Mouse (Mus musculus): ENCODE data around the gene Bet1l. TPM values are rescaled to one million over a fixed set of nuclear protein-coding genes. Genes with fewer than 3 reads are reported as not detected.

Gene Bet1l
- polyA plus RNA-seq, 1 experiment, result 22.5 TPM

GRCm38 (mm10) chr7:140860728-140861127 lies 3.4 kb upstream of the Bet1l start:
- DNase-seq (ENCODE audit: low read depth, low spot score), result no peak
- 77% methylated on average over 5 of the region's 5 CpGs for WGBS

GRCm38 (mm10) chr7:140859997-140860396 lies 2.6 kb upstream of the Bet1l start:
- no peak for DNase-seq (ENCODE audit: low read depth, low spot score)
- WGBS, result 79% methylated on average over 6 of the region's 6 CpGs

- no peak for DNase-seq (ENCODE audit: low read depth, low spot score)
- WGBS, result 93% methylated on average over 8 of the region's 8 CpGs
Measured at GRCm38 (mm10) chr7:140858746-140859145, 1.4 kb upstream of the Bet1l start.

GRCm38 (mm10) chr7:140856785-140857549 lies 410 bp downstream of the Bet1l start, which contains the start of gene Ric8a:
Gene Ric8a (plus strand): TSS chr7:140856957.
- peak; percentile 73 for DNase-seq (ENCODE audit: low read depth, low spot score)
- under 1% methylated on average over 50 of the region's 50 CpGs for WGBS

GRCm38 (mm10) chr7:140855860-140856784 lies 1.3 kb downstream of the Bet1l start, which contains the start of gene Gm45785:
Gene Gm45785 (minus strand): TSS chr7:140856331.
- DNase-seq (ENCODE audit: low read depth, low spot score), result peak; percentile 92

GRCm38 (mm10) chr7:140855181-140855580 lies 2.2 kb downstream of the Bet1l start:
- 55% methylated on average over 9 of the region's 9 CpGs for WGBS
- DNase-seq (ENCODE audit: low read depth, low spot score), result no peak

More at GRCm38 (mm10) chr7:140855860-140856784, 1.3 kb downstream of the Bet1l start, which contains the start of gene Gm45785:
- under 1% methylated on average over 51 of the region's 51 CpGs for WGBS

GRCm38 (mm10) chr7:140854483-140854882 lies 2.9 kb downstream of the Bet1l start:
- 93% methylated on average over 18 of the region's 18 CpGs for WGBS
- no peak for DNase-seq (ENCODE audit: low read depth, low spot score)

GRCm38 (mm10) chr7:140853386-140853785 lies 4.0 kb downstream of the Bet1l start:
- 74% methylated on average over 9 of the region's 9 CpGs for WGBS

GRCm38 (mm10) chr7:140851916-140852315 lies 5.5 kb downstream of the Bet1l start:
- no peak for DNase-seq (ENCODE audit: low read depth, low spot score)

More at GRCm38 (mm10) chr7:140853386-140853785, 4.0 kb downstream of the Bet1l start:
- DNase-seq (ENCODE audit: low read depth, low spot score), result no peak

GRCm38 (mm10) chr7:140848591-140848990 lies 8.8 kb downstream of the Bet1l start:
- DNase-seq (ENCODE audit: low read depth, low spot score), result no peak
- 92% methylated on average over 10 of the region's 10 CpGs for WGBS

More at GRCm38 (mm10) chr7:140851916-140852315, 5.5 kb downstream of the Bet1l start:
- WGBS, result 97% methylated on average over 4 of the region's 4 CpGs

- no peak for DNase-seq (ENCODE audit: low read depth, low spot score)
- 50% methylated on average over 11 of the region's 11 CpGs for WGBS
Measured at GRCm38 (mm10) chr7:140847755-140848580, 9.4 kb downstream of the Bet1l start, which contains the start of gene Odf3. Gene Odf3 (plus strand): TSS chr7:140847805.

- DNase-seq (ENCODE audit: low read depth, low spot score), result no peak
- WGBS, result 82% methylated on average over 10 of the region's 10 CpGs
Measured at GRCm38 (mm10) chr7:140846676-140847075, 10.7 kb downstream of the Bet1l start.

GRCm38 (mm10) chr7:140845683-140846082 lies 11.7 kb downstream of the Bet1l start:
- 56% methylated on average over 4 of the region's 4 CpGs for WGBS
- DNase-seq (ENCODE audit: low read depth, low spot score), result no peak

- DNase-seq (ENCODE audit: low read depth, low spot score), result no peak
- WGBS, result 22% methylated on average over 14 of the region's 14 CpGs
Measured at GRCm38 (mm10) chr7:140844905-140845665, 12.3 kb downstream of the Bet1l start, which contains the start of gene Scgb1c1. Gene Scgb1c1 (plus strand): TSS chr7:140845547.

GRCm38 (mm10) chr7:140843806-140844205 lies 13.6 kb downstream of the Bet1l start:
- no peak for DNase-seq (ENCODE audit: low read depth, low spot score)
- WGBS, result 78% methylated on average over 7 of the region's 7 CpGs

GRCm38 (mm10) chr7:140840750-140841735 lies 16.3 kb downstream of the Bet1l start:
- 23% methylated on average over 19 of the region's 19 CpGs for WGBS
- DNase-seq (ENCODE audit: low read depth, low spot score), result no peak

GRCm38 (mm10) chr7:140839556-140839955 lies 17.8 kb downstream of the Bet1l start:
- DNase-seq (ENCODE audit: low read depth, low spot score), result no peak

More at GRCm38 (mm10) chr7:140839556-140839955, 17.8 kb downstream of the Bet1l start:
- WGBS, result 66% methylated on average over 5 of the region's 5 CpGs

Data from large intestine, adult 2 months (tissue).